Mouse (Mus musculus) thymus, adult 2 months (tissue): ENCODE measurements around the gene Scn1b. TPM values are rescaled to one million over a fixed set of nuclear protein-coding genes. Genes with fewer than 3 reads are reported as not detected.

Source experiments
- DNase-seq: peaks from one replicate; pipeline ENCODE4 v3.0.0; 2021
- H3K27ac ChIP-seq: fragments of 200-500 bp; 2 replicates; pipeline ENCODE4 v1.5.1; 2012; ENCODE audit warnings: low read length, control low read depth; ENCODE audit not compliant: control insufficient read depth, insufficient read depth
- H3K27me3 ChIP-seq: fragments of 200-500 bp; 2 replicates; pipeline ENCODE4 v1.6.1; 2012; ENCODE audit warnings: mild to moderate bottlenecking, low read length, moderate library complexity, mixed read lengths; ENCODE audit not compliant: control insufficient read depth, insufficient read depth
- H3K36me3 ChIP-seq: fragments of 200-500 bp; 2 replicates; pipeline ENCODE4 v1.6.1; 2012; ENCODE audit warnings: mild to moderate bottlenecking, low read length, moderate library complexity; ENCODE audit not compliant: control insufficient read depth, insufficient read depth
- H3K4me1 ChIP-seq: fragments of 200-500 bp; replicated peaks from 2 replicates; pipeline ENCODE4 v1.6.1; 2012; ENCODE audit warnings: low read length; ENCODE audit not compliant: control insufficient read depth, insufficient read depth
- H3K4me3 ChIP-seq: fragments of 200-500 bp; 2 replicates; pipeline ENCODE4 v1.5.1; 2012; ENCODE audit warnings: mild to moderate bottlenecking, low read length, control low read depth, moderate library complexity; ENCODE audit not compliant: control insufficient read depth, insufficient read depth
- CTCF ChIP-seq: fragments of 200-500 bp; IDR thresholded peaks from 2 replicates; pipeline ENCODE4 v1.5.1; 2012; ENCODE audit warnings: mild to moderate bottlenecking, control low read depth, low read length, moderate library complexity, borderline replicate concordance; ENCODE audit not compliant: control insufficient read depth, poor library complexity, insufficient read depth; ENCODE audit errors: extremely low read depth
- POLR2A ChIP-seq: fragments of 200-500 bp; IDR thresholded peaks from 2 replicates; pipeline ENCODE4 v1.6.1; 2012; ENCODE audit warnings: mild to moderate bottlenecking, low read length, control low read depth, moderate library complexity; ENCODE audit not compliant: control insufficient read depth, poor library complexity, insufficient read depth; ENCODE audit errors: extremely low read depth
- WGBS: fragments of 180-500 bp; shearing (Covaris S2); methylation state at CpG from one replicate; pipeline ENCODE4 v1.1.7; 2018; 5-methylcytosine and 5-hydroxymethylcytosine counted together
- polyA plus RNA-seq: library from polyadenylated mRNA; depleted of rRNA; stranded (reverse); fragments of >200 nt; gene quantifications from 2 replicates; pipeline ENCODE4 v1.2.3, GENCODE M21; 2012

The Scn1b gene
- polyA plus RNA-seq, 1 experiment: 21.2 TPM

GRCm38 (mm10) chr7:31100786-31101185 is 26.0 kb downstream of the Scn1b start:
- 46% methylated on average over 14 of the region's 14 CpGs for WGBS
- H3K27ac ChIP-seq: no peak overlapping the region
- no peaks in the 10 kb centered on the region for H3K27me3 ChIP-seq
- H3K4me1 ChIP-seq: peaks cover 5% of the 10 kb centered on the region
- DNase-seq: no peak
- H3K4me3 ChIP-seq: no peak overlapping the region
- TF ChIP-seq POLR2A (no peak), CTCF (no peak)
- H3K36me3 ChIP-seq: no peaks in the 10 kb centered on the region

- H3K27me3 ChIP-seq: no peaks in the 10 kb centered on the region
- 90% methylated on average over 6 of the region's 6 CpGs for WGBS
- TF ChIP-seq POLR2A (no peak), CTCF (0 out of 2 replicates have a peak, but pooled peaks have one; percentile 14)
- H3K4me3 ChIP-seq: no peak overlapping the region
- no peaks in the 10 kb centered on the region for H3K36me3 ChIP-seq
- DNase-seq: no peak
- H3K4me1 ChIP-seq: peaks cover 4% of the 10 kb centered on the region
- no peak overlapping the region for H3K27ac ChIP-seq
These were observed 27.2 kb downstream of the Scn1b start for GRCm38 (mm10) chr7:31099612-31099982.

- H3K27me3 ChIP-seq: no peaks in the 10 kb centered on the region
- WGBS: 93% methylated on average over 22 of the region's 22 CpGs
- H3K4me3 ChIP-seq: no peak overlapping the region
- H3K27ac ChIP-seq: no peak overlapping the region
- peaks cover 4% of the 10 kb centered on the region for H3K4me1 ChIP-seq
- no peaks in the 10 kb centered on the region for H3K36me3 ChIP-seq
- no peak for TF ChIP-seq CTCF
- no peak for TF ChIP-seq POLR2A
- no peak for DNase-seq
These were observed 27.8 kb downstream of the Scn1b start for GRCm38 (mm10) chr7:31098697-31099611.

GRCm38 (mm10) chr7:31097583-31098248 is 29.1 kb downstream of the Scn1b start:
- H3K27me3 ChIP-seq: no peaks in the 10 kb centered on the region
- peaks cover 4% of the 10 kb centered on the region for H3K4me1 ChIP-seq
- WGBS: 50% methylated on average over 20 of the region's 20 CpGs
- H3K27ac ChIP-seq: no peak overlapping the region
- H3K4me3 ChIP-seq: no peak overlapping the region
- no peaks in the 10 kb centered on the region for H3K36me3 ChIP-seq
- TF ChIP-seq POLR2A: no peak
- peak; percentile 97 for TF ChIP-seq CTCF
- DNase-seq: peak; percentile 92

GRCm38 (mm10) chr7:31096892-31097564 is 29.8 kb downstream of the Scn1b start:
- Histone ChIP-seq H3K36me3 (no peaks in the 10 kb centered on the region), H3K4me3 (no peak overlapping the region), H3K27me3 (no peaks in the 10 kb centered on the region), H3K4me1 (peaks cover 4% of the 10 kb centered on the region), H3K27ac (no peak overlapping the region)
- DNase-seq: no peak
- TF ChIP-seq CTCF (no peak), POLR2A (no peak)
- WGBS: 62% methylated on average over 9 of the region's 9 CpGs
